Mouse (Mus musculus) testis, postnatal 10 days (tissue): ENCODE measurements around the gene Chst10.

ENCODE experiments used
- DNase-seq: peaks from one replicate; pipeline ENCODE4 v3.0.0; 2021; ENCODE audit warnings: low spot score

The Chst10 gene

DNA sequence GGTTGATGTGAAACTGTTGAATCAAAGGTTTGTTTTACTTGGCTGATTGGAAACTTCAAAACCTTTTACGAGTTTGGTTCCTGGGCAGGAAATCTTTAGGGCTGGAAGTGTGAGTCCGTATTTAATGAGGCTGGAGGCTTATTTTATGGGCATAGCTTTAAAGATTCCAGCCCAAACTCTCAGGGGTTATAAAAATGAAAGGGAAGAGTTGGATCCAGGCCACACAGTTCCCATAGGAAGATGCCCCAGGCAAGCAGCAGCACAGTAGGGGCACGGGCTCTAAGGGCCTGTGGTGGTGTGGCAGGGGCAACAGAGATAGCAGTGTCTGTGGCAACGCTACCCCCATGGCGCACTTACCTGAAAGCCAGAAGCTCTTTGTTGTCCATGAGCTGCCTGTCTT is 31.7 kb downstream of the Chst10 start:
- DNase-seq: no peak

DNA sequence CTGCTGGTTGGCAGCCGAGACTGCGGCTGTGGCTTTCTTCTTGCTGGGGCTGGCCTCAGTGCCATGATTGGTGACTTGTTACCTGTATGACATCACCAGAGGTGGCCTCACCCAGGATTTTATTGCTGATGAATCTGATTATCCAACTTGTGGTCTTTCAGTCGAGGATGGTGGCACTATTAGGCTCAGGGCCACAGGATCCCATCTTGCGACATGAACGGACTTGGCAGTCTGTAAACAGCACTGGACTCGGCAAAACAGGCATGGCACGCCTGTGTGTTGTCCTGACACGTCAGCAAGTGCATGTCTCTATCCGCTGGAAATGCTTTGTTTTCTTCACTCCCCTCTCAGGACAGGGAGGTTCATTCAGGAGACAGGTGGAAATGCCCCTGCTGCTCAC is 33.6 kb downstream of the Chst10 start:
- DNase-seq: no peak

DNA sequence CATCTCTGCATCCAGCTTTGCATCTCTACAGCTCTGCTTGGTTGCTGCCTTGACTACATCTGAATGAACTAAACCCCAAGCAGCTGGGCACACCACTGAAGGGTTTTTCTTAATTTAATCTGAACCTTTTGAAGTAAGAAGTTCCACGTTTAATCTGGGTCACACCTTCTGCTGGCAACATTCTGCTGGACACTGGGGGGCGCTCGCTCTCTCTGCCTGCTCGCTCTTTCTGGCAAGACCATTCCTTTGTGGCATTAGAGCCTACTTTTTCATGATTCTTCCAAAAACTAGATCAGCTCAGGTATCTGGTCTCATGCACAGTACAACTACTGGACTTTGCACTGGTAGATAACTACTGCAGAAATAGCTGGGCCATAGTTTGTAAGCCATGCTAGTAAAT is 35.7 kb downstream of the Chst10 start:
- DNase-seq: peak; percentile 65

DNA sequence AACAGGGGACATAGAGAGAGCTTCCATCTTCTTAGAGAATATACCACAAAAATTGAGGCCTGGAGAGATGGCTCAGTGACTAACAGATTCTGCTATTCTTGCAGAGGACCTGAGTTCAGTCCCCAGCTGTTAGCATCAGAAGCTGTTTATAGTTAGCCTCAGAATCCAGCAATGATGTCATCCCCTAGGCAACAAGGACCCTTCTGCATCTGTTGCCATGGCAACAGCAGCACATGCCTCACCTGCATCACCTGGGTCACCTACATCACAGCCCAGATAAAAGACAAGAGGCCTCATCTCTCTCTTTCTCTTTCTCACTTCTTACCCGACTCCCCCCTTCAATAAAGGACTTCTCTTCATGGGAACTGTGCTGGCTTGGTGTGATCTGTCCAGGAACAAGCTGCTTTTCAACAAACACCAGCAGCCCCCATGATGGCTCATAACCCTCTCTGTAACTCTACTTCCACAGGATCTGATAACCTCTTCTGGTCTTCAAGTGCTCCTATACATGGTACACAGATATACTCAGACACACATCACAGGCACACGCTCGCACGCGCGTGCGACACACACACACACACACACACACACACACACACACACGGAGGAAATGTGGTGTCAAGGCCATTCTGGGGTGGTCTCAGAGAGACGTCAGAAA is 37.0 kb downstream of the Chst10 start:
- DNase-seq: no peak

DNA sequence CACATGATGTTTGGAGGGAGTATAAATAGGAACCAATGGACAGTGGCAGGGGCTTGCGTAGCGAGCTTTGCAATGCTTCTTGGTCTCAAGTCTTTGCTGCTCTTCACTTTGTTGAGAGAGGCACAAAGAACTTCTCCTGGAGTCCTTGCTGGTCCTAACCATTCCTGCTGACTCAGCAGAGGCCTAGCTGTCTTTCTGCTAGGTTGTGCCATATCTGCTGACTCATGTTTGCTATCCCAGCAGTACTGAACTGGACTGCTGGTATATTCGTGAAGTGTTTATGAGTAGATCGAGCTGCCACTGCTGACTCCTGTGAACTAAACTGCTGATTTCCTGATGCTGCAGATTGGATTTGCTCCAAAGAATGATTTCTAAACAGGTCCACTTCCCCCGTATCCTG is 37.8 kb downstream of the Chst10 start:
- DNase-seq: no peak

DNA sequence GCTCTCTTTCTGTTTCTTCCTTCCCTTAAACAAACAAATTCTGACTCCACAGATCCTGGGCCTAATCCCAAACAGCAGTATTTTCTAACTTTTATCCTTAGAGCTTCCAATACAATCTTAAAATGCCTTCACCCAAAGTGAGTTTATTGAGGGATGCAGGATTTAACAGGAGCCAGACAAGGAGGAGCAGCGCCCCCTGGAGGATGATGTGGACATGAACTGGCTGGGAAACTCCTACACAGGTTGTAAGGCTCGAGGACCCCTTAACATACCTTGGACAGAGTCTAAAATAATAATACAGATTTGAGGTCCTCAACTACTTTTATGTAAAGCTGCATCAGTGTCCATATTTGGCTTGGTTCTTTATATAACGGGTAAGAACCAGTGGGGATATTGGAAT is 41.8 kb downstream of the Chst10 start:
- DNase-seq: peak; percentile 75

DNA sequence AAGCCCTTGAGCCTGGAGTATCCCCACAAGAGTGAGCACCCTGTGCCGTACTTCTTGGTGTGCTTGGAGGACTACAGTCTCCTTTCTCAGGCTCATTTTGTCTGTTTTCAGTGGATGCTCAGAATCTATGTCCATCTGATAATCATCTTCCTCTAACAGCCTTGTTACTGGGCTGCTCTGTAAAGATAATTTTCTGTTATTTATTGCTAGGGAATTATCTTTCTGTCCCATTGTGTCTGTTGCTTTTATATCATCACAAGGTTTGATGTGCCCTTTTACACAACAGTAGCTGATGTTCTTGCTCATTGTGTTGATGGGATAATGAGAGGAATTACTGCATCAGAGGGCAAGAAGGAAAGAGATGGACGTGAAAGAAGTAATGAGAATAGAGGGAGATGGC is 45.7 kb downstream of the Chst10 start:
- no peak for DNase-seq

DNA sequence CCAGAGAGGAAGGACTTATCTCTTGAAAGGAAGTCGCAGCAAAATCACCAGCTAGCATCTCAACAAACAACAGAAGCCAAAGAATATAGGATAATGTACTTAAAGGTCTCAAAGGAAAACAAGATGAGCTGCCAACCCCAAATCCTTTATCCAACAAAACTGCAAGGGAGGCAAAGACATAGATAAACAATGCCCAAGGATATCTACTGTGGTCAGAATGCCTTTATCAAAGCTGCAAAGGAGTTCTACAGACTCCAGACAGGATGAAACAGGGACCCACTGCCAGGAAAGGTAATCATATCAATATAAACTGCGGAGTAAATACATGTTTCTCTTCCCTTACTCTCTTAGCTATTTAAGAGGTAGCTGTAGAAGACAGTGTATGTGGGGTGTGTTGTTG is 47.3 kb downstream of the Chst10 start:
- DNase-seq: no peak

DNA sequence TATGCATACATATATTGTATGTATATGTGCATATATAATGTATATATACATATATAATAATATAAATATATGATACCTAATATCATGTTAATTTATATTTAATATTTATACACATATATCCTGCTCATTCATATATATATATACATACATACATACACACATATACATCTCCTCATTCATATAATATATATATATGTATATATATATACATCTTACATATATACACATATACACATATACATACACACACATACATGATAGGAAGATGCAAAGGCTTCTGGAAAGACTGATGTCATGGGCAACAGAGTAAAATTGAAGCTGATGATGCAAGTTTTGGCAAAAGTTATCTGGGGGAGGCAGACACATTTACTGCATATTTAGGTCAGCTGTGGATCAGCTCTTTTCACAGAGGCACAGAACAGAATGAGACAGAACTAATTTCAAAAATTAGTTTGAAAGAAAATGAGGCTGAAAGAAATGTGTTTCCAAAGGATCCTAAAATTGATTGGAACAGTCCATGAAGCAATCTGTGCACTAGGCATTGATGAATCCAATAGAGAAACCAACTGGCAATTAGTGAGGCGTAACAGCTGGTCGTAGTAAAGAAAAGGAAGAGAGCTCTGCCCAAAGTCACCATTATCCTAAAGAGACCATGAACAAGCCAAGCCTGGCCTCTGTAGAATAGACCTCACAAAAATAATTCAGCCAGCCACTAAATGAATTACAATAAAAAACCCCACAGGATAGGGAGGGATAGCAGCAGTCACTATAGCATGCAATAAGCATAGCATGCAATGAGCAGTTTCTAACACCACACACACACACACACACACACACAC is 49.3 kb downstream of the Chst10 start:
- DNase-seq: no peak

DNA sequence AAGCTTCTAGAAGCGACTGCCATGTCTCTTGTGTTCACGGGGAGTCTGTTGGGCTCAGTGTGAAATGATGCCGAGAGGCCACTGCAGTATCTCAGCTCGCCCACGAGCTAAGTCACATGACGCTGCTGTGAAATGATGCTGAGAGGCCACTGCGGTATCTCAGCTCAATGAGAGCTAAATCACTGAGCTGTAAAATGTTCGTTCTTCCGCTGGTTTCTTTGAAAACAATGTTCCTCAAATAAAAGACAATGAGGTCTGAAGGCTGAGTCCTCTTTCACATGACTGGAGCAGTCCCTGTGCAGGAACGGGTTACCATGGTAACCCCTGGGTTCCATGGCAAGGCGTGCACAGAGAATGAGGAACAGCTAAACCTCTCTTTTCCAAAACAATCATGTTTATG is 50.0 kb downstream of the Chst10 start:
- DNase-seq: no peak

DNA sequence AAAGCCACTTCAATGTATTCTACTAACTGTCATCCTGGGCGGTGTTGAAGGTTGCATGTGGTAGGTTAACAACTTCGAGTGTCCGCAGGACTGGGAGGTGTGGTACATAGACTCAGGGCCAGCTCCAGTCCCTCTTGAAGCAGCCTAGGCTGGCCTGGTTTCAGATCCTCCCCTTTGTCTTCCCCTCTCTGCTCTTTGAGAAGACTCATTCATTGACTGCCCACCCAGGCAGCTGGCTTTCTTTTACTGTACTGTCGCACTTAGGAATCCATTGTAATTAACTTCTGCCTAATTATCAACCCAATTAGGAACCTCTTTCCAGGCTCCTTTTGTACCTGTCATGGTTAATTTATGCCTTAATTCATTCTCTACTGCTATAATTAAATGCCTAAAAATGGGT is 54.7 kb downstream of the Chst10 start:
- DNase-seq: no peak

DNA sequence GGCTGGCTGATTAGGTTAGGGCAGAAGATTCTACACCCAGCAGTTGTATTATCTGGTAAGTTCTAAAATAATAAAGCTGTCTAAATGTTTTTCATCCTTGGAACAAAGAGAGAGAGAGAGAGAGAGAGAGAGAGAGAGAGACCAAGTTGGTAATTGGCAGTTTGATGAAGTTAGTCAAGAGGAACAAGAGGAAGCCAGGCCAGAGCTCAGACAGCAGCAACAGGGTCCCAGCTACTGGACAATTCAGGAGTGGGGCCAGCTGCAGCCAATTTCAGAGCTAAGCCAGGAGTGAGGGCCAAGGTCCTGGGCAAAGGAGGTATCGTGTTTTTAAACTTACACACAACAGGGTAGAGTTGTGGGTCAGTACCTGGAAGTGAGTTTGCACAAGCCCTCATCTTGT is 55.1 kb downstream of the Chst10 start:
- DNase-seq: no peak

DNA sequence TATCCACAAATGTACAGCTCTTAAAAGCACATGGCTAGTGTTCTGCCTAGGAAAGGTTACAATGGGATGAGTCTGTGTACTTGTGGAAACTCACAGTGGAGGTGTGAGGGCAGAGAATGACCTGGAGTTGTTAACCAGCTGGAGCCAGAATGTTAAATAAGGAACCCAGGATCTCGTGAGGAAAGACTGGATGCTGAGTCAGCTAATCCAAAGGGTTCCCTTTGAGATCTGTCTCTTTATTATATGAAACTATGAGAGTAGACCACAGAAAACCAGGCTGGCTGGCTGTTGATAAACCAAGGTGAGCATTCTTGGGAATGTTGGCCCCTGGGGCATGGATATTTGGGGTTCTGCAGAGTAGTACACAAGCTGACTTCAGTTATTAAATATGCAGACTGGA is 58.0 kb downstream of the Chst10 start:
- no peak for DNase-seq

DNA sequence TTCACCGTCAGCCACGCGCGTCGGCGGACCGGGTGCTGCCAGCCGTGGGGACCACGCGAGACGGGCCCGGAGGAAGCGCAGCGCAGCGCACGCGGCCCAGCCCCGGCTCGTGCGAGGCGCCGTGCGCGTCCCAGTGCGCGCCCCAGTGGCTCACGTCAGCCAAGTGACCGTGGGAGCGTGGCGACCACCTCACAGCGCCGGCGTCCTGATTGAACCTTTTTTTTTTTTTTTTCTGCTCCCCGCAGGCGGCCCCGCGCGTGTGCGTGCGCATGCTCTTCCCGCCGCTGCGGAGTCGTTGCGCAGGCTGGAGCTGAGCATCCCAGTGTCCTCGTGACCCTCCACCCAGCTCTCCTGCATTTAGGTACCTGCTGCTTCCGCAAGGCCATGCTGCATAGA is 61.5 kb downstream of the Chst10 start, which contains the start of gene Lonrf2:
Gene Lonrf2, minus strand, starts transcription at position 235 of the 396 bp plus-strand sequence.
- DNase-seq: peak; percentile 45

DNA sequence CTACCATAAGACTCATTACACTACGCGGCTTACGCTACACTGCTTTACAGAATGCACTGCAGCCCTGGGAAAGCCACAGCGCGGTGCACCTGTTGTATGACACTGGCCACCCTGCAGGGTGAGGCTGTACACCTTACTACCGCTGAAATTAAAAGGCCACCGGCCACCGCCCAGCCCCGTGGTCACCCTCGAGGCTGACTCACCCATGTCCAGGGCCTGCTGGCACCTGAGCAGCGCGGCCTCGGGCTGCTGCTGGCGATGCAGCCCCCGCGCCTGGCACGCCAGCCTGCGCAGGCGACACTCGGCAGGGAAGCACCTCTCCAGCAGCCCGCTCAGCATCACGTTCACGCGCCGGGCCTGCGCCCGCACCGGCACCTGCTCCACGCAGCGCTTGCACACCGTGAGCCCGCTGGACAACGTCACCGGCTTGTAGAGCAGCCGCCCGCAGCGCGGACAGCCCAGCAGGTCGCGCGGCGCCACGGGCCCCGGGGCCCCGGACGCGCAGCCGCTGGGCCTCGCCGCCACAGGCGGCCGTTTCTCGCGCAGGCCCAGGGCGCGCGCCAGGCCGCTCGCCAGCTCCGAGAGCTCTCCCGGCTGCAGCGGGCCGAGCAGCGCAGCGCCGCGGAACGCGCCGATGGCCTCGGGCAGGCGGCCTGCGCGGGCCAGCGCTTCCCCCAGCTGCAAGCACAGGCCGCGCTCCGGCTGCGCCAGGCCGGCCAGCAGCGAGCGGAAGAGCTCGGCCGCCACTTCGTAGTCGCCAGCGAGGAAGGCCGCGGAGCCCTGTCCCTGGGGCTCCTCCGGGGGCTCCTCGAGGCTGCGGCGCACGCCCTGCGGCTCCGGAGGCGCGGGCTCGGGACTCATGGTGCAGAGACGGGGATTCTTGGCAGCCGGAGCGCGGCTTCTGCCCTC is 62.1 kb downstream of the Chst10 start:
- DNase-seq: peak; percentile 47

DNA sequence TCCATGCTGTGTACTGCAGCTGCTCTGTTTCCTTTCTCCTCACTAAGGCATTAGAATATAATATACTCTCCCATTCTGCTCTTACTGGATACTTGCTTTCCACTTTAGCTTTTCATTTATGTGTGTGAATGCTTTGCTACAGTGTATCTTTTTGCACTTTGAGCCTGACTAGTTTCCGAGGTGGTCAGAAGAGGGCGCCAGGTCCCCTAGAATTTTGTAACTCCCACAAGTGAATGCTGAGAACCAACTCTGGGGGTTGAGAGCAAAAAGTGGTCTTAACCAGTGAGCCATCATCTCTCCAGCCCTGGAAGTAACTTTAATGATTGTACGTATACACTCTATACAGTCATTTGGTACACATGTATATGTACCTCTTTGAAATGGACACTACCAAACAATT is 63.1 kb downstream of the Chst10 start:
- peak; percentile 51 for DNase-seq

DNA sequence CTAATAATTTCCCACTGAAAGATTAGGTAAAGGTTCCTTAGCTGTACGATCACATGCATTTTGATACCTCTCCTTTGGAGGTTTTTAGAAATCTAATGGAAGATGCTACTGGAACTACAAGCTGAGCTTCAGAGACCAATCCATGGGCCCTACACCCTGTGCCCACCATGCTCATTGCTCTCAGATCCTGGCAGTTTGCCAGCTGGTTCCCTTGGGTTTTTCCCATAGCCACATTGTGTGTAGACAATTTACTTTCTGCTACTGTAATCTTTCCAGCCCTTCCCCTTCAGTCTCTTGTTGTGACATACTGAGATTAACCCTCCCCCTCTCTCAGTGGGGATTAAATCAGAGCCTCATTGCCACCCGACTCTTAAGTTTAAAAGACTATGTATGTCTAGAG is 73.0 kb downstream of the Chst10 start:
- DNase-seq: peak; percentile 47

DNA sequence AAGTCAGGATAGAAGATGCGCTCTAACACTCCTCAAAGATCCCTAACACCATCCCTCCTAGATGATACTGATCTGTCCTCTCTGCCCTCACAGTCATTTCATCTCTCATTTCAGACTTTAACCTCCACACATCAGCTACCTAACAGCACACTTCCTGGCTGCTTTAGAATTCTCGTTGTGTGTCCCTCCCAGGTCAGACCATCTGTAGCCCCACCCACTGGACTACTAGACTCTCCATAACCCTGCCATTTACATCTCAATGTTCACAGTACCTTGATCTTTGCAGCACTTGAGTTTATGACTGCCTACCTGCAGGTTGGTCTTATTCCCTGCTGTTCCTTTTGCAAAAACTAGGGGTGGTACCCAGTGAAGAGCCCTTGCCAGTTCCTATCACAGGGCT is 74.1 kb downstream of the Chst10 start:
- no peak for DNase-seq

DNA sequence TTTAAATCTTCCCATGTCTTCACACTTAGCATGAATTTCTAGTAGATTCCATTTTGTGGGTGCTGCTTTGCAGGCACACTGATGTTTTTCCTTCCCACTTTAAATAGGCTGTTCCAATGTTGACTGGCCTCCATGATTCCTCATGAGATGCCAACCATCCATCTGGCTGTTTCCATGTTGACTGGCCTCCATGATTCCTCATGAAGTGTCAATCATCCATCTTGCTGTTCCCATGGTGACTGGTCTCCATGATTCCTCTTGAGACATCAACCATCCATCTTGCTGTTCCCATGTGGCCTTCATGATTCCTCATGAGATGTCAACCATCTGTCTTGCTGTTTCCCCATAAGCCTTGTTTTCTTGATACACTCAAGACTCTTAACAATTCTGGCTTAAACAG is 78.3 kb downstream of the Chst10 start:
- DNase-seq: no peak

DNA sequence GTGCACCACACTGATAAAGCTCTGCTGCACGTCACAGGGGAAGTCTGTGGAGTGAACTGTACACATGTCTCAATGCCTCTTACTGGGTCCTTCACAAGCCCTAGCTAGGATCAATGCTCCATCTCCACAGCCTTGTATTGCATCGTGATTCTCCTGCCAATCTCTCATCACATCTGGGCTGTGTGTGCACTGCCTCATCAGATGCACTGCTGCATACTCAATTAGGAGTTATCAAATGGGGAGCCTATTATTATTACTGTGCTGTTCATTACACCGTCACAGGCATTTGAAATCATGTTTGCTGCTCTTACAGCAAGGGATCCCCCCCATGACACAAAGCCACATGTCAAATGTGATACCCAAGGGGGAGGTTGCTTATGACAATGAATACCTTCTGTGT is 80.3 kb downstream of the Chst10 start:
- DNase-seq: no peak

DNA sequence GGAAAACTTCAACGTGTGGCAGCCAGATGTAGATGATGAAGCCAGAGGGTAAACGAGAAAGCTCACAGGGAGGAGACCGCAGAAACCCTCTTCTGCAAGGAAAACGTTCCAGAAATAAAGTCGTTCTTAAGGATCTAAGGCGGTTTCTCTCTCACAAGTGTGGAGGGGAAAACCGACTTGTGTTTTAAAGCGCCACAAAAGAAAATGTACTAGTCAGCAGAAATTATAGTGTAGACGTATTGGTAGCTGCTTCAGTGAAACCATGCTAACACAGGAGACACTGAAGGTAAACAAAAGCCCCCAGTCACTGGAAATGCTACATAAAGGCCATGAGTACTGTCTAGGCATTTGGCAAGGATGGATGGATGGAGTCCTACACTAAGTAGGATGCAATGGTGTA is 80.7 kb downstream of the Chst10 start:
- no peak for DNase-seq

DNA sequence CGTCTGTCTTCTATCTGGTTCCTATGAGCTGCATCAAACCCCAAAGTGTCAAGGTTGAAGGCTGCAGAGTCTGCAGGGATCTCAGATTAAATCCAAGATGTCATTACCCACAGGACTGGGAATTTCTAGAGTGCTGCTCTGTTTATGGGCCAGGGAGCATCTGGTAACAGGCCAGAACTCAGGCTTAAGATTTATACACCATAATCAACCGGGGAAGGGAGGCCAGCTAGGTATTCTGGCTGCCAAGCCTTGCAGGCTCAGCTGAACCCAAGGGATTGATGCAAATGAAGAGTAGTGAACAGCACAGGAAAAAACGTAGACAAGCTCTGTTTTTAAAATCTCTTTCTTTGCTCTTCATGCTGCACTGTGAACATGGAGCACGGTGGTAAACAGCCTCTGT is 81.7 kb downstream of the Chst10 start:
- no peak for DNase-seq
